Mouse (Mus musculus) activated CD4-positive, CD25-positive, alpha-beta regulatory T cell, adult 4 months (primary cell): ENCODE measurements around the gene Myo7a. TPM values are rescaled to one million over a fixed set of nuclear protein-coding genes. Genes with fewer than 3 reads are reported as not detected.
A peak's percentile ranks its signal among the peaks of the same experiment; 100 is the strongest.

Source experiments
- ATAC-seq: one replicate; pipeline ENCODE4 v1.8.0; 2017
- polyA plus RNA-seq, 2 experiments: library from polyadenylated mRNA; unstranded; fragments of 100-300 nt; shearing (Covaris generic); gene quantifications; one replicate each; pipeline ENCODE4 v1.2.1; 2017

Gene Myo7a
- polyA plus RNA-seq: 1 to 10 TPM; 1.1 to 1.6 TPM

- ATAC-seq: no peak
These were observed at the start of gene Myo7a for GRCm38 (mm10) chr7:98119179-98119960. Gene Myo7a (minus strand): TSS chr7:98119524.

GRCm38 (mm10) chr7:98164999-98165528 lies 45.7 kb upstream of the Myo7a start:
- peak; percentile 69 for ATAC-seq

- no peak for ATAC-seq
These were observed 45.2 kb upstream of the Myo7a start for GRCm38 (mm10) chr7:98164382-98164998.

GRCm38 (mm10) chr7:98163700-98164099 lies 44.4 kb upstream of the Myo7a start:
- no peak for ATAC-seq

- ATAC-seq: no peak
These were observed 42.9 kb upstream of the Myo7a start for GRCm38 (mm10) chr7:98162239-98162638.

GRCm38 (mm10) chr7:98160041-98160740 lies 40.9 kb upstream of the Myo7a start:
- ATAC-seq: no peak

- no peak for ATAC-seq
These were observed 39.2 kb upstream of the Myo7a start for GRCm38 (mm10) chr7:98158481-98158880.

- ATAC-seq: no peak
These were observed 38.5 kb upstream of the Myo7a start for GRCm38 (mm10) chr7:98157636-98158332.

GRCm38 (mm10) chr7:98156280-98156665 lies 36.9 kb upstream of the Myo7a start:
- ATAC-seq: no peak

- ATAC-seq: no peak
These were observed 36.4 kb upstream of the Myo7a start for GRCm38 (mm10) chr7:98155546-98156279.

GRCm38 (mm10) chr7:98153892-98154291 lies 34.6 kb upstream of the Myo7a start:
- no peak for ATAC-seq

GRCm38 (mm10) chr7:98153345-98153744 lies 34.0 kb upstream of the Myo7a start:
- ATAC-seq: no peak

GRCm38 (mm10) chr7:98152400-98152799 lies 33.1 kb upstream of the Myo7a start:
- ATAC-seq: no peak

- ATAC-seq: no peak
These were observed 31.2 kb upstream of the Myo7a start for GRCm38 (mm10) chr7:98150525-98150924.

GRCm38 (mm10) chr7:98149802-98150201 lies 30.5 kb upstream of the Myo7a start:
- no peak for ATAC-seq

GRCm38 (mm10) chr7:98148721-98149407 lies 29.5 kb upstream of the Myo7a start:
- ATAC-seq: no peak

- ATAC-seq: no peak
These were observed 28.4 kb upstream of the Myo7a start for GRCm38 (mm10) chr7:98147766-98148165.

- ATAC-seq: no peak
These were observed 27.1 kb upstream of the Myo7a start for GRCm38 (mm10) chr7:98146447-98146845.

GRCm38 (mm10) chr7:98145842-98146446 lies 26.6 kb upstream of the Myo7a start:
- ATAC-seq: no peak

GRCm38 (mm10) chr7:98145402-98145801 lies 26.1 kb upstream of the Myo7a start, which contains the start of gene Omp:
Gene Omp (minus strand): TSS chr7:98145502.
- ATAC-seq: no peak

GRCm38 (mm10) chr7:98142648-98143047 lies 23.3 kb upstream of the Myo7a start:
- ATAC-seq: no peak
